8 mouse cellular contexts compared by ENCODE assay signal in the genomic region with DNA sequence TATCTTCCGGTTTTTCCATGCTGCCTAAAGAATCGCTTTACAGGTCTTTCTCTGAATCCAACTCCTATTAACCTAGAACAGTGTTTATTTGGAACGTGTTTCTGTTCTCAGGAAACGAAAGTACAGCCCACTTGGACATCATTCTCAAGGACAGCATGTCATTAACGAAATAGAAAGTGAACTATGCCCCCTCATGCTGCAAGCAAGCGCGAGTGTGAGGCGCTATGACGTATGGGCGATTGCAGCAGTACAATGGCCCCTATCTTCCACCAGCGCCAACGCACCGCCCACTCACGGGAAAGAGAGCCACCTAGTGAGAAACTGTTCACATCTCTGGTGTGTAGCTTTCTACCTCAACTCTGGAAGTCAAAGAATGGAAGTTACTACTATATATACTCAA. TPM values are rescaled to one million over a fixed set of nuclear protein-coding genes. Genes with fewer than 3 reads are reported as not detected.
A peak's percentile ranks its signal among the peaks of the same experiment; 100 is the strongest.
DNase-seq lines count a peak whose midpoint lies in the region; ATAC-seq and TF ChIP-seq lines count a peak whose summit lies in the region.

No protein-coding gene starts in this region.

- peaks cover 28% of the 10 kb centered on the region for H3K79me2 ChIP-seq in MEL (ENCODE audit: control insufficient read depth, insufficient read depth, low read length, poor library complexity)

- H3K9ac ChIP-seq in MEL (ENCODE audit: control insufficient read depth, low read depth, low read length, poor library complexity, severe bottlenecking): peak overlapping the region; percentile 68
- 0 out of 2 replicates have a peak overlapping the region, but pooled peaks have one; percentile 4 for H3K9ac ChIP-seq in forebrain, postnatal 0 days
- H3K9ac ChIP-seq in neural tube, embryonic 15.5 days (replicated peaks): peak overlapping the region; percentile 36

- H3K4me2 ChIP-seq in forebrain, postnatal 0 days (ENCODE audit: low read depth): peak overlapping the region; percentile 65
- H3K4me2 ChIP-seq in neural tube, embryonic 15.5 days: peak overlapping the region; percentile 89

- no peaks in the 10 kb centered on the region for H3K9me3 ChIP-seq in MEL (replicated peaks; ENCODE audit: insufficient read depth, low read length)
- H3K9me3 ChIP-seq in forebrain, postnatal 0 days (ENCODE audit: low read length): no peaks in the 10 kb centered on the region
- no peaks in the 10 kb centered on the region for H3K9me3 ChIP-seq in neural tube, embryonic 15.5 days (replicated peaks)

- TF ChIP-seq RAD21 in MEL (IDR thresholded peaks at IDR 0.05; ENCODE audit: low read depth, low read length): peak; percentile 68

- DNase-seq in MEL (ENCODE audit: low read depth, low spot score): peak; percentile 95
- DNase-seq in cerebellum, adult 2 months: peak; percentile 79 to 85
- DNase-seq in forebrain, postnatal 0 days: peak; percentile 88
- DNase-seq in heart, postnatal 4 days: peak; percentile 85
- DNase-seq in layer of hippocampus, adult 2 months (ENCODE audit: low spot score in 2 of 2): peak; percentile 77 to 82
- DNase-seq in lung, adult 2 months: peak; percentile 72
- peak; percentile 81 for DNase-seq in testis, postnatal 10 days (ENCODE audit: low spot score)

- H3K27ac ChIP-seq in MEL (ENCODE audit: control insufficient read depth, low read depth, low read length): peak overlapping the region; percentile 94
- H3K27ac ChIP-seq in cerebellum, adult 2 months (ENCODE audit: insufficient read depth, low read length): no peak overlapping the region
- H3K27ac ChIP-seq in forebrain, postnatal 0 days (ENCODE audit: low read depth, low read length): peak overlapping the region; percentile 42; the same call in 1 of the 2 replicates
- H3K27ac ChIP-seq in layer of hippocampus, adult 2 months: peak overlapping the region; percentile 98
- H3K27ac ChIP-seq in neural tube, embryonic 15.5 days (replicated peaks): peak overlapping the region; percentile 85

- peaks cover 0 to 4% of the 10 kb centered on the region in 2 experiments; a peak in 1 of 4 replicates for H3K4me1 ChIP-seq in MEL (ENCODE audit: control insufficient read depth in 1 of 2, insufficient read depth in 2 of 2, low read length in 2 of 2)
- H3K4me1 ChIP-seq in cerebellum, adult 2 months (ENCODE audit: control insufficient read depth, insufficient read depth, low read length): no peaks in the 10 kb centered on the region
- H3K4me1 ChIP-seq in forebrain, postnatal 0 days (ENCODE audit: insufficient read depth): no peaks in the 10 kb centered on the region
- H3K4me1 ChIP-seq in lung, adult 2 months (ENCODE audit: control insufficient read depth, insufficient read depth, low read length): peaks cover 6% of the 10 kb centered on the region
- H3K4me1 ChIP-seq in neural tube, embryonic 15.5 days: peaks cover 21% of the 10 kb centered on the region

- peak in 1 of 2 experiments; percentile 86; a peak in 2 of 4 replicates for TF ChIP-seq POLR2A in MEL (IDR thresholded peaks at IDR 0.05; ENCODE audit: control insufficient read depth in 1 of 2, insufficient read depth in 1 of 2, low read depth in 1 of 2, low read length in 2 of 2, poor library complexity in 1 of 2)
- no peak; the same call in 1 of the 2 replicates for TF ChIP-seq POLR2A in cerebellum, adult 2 months (IDR thresholded peaks at IDR 0.05; ENCODE audit: borderline replicate concordance, insufficient read depth, low read length)
- peak; percentile 50; the same call in 1 of the 2 replicates for TF ChIP-seq POLR2A in lung, adult 2 months (IDR thresholded peaks at IDR 0.05; ENCODE audit: borderline replicate concordance, extremely low read depth, low read depth, low read length)

- H3K36me3 ChIP-seq in MEL (ENCODE audit: control insufficient read depth in 1 of 2, insufficient read depth in 2 of 2, low read length in 2 of 2): peaks cover 1 to 22% of the 10 kb centered on the region in 2 experiments; a peak in 3 of 4 replicates
- H3K36me3 ChIP-seq in forebrain, postnatal 0 days (ENCODE audit: insufficient read depth): no peaks in the 10 kb centered on the region
- H3K36me3 ChIP-seq in neural tube, embryonic 15.5 days: no peaks in the 10 kb centered on the region

- TF ChIP-seq CTCF in MEL (IDR thresholded peaks at IDR 0.05 in 2 of 3, conservative IDR thresholded peaks at IDR 0.05 in 1 of 3; ENCODE audit: control insufficient read depth in 1 of 3, insufficient read depth in 1 of 3, low read depth in 2 of 3, low read length in 3 of 3, poor library complexity in 1 of 3, severe bottlenecking in 1 of 3): peak; percentile 12 to 79 (median 60); a peak in 4 of 6 replicates
- peak; percentile 72 for TF ChIP-seq CTCF in cerebellum, adult 2 months (IDR thresholded peaks at IDR 0.05; ENCODE audit: borderline replicate concordance, insufficient read depth, low read depth, low read length)
- TF ChIP-seq CTCF in forebrain, postnatal 0 days (IDR thresholded peaks at IDR 0.05; ENCODE audit: low read depth): peak; percentile 80
- peak; percentile 83 for TF ChIP-seq CTCF in layer of hippocampus, adult 2 months (conservative IDR thresholded peaks at IDR 0.05)
- TF ChIP-seq CTCF in lung, adult 2 months (IDR thresholded peaks at IDR 0.05; ENCODE audit: insufficient read depth, low read length): peak; percentile 72

- peak; percentile 23; the same call in 1 of the 2 replicates for ATAC-seq in forebrain, postnatal 0 days
- peak; percentile 30; the same call in 1 of the 2 replicates for ATAC-seq in neural tube, embryonic 15.5 days (ENCODE audit: low FRiP score)

- 3% methylated on average over 14 of the region's 14 CpGs for WGBS in cerebellum, adult 2 months
- WGBS in forebrain, postnatal 0 days: under 1% methylated on average over 14 of the region's 14 CpGs
- under 1% methylated on average over 14 of the region's 14 CpGs for WGBS in lung, adult 2 months
- under 1% methylated on average over 14 of the region's 14 CpGs for WGBS in neural tube, embryonic 15.5 days

- no peaks in the 10 kb centered on the region; a peak in 1 of 4 replicates for H3K27me3 ChIP-seq in MEL (ENCODE audit: control insufficient read depth in 1 of 2, insufficient read depth in 2 of 2, low read length in 2 of 2)
- no peaks in the 10 kb centered on the region for H3K27me3 ChIP-seq in cerebellum, adult 2 months (ENCODE audit: control insufficient read depth, insufficient read depth, low read length)
- no peaks in the 10 kb centered on the region for H3K27me3 ChIP-seq in forebrain, postnatal 0 days (ENCODE audit: insufficient read depth, low read length)
- no peaks in the 10 kb centered on the region for H3K27me3 ChIP-seq in neural tube, embryonic 15.5 days (replicated peaks)

- peak in 1 of 2 experiments; percentile 41; a peak in 1 of 4 replicates for TF ChIP-seq EP300 in MEL (IDR thresholded peaks at IDR 0.05; ENCODE audit: low read depth in 1 of 2, low read length in 2 of 2)

- H3K4me3 ChIP-seq in MEL (ENCODE audit: control insufficient read depth in 1 of 2, insufficient read depth in 1 of 2, low read depth in 2 of 2, low read length in 2 of 2): peak overlapping the region; percentile 50 to 70
- peak overlapping the region; percentile 59 for H3K4me3 ChIP-seq in cerebellum, adult 2 months (replicated peaks; ENCODE audit: insufficient read depth, low read depth, low read length)
- peak overlapping the region; percentile 85 for H3K4me3 ChIP-seq in forebrain, postnatal 0 days (ENCODE audit: low read depth, low read length)
- H3K4me3 ChIP-seq in layer of hippocampus, adult 2 months: peak overlapping the region; percentile 74
- H3K4me3 ChIP-seq in lung, adult 2 months (replicated peaks; ENCODE audit: extremely low read depth, low read depth, low read length): peak overlapping the region; percentile 71
- H3K4me3 ChIP-seq in neural tube, embryonic 15.5 days (replicated peaks): peak overlapping the region; percentile 43

TF ChIP-seq in MEL, 35 proteins besides CTCF, POLR2A, EP300 and RAD21 (continues in another document):
- TF ChIP-seq UBTF (IDR thresholded peaks at IDR 0.05; ENCODE audit: borderline replicate concordance, insufficient read depth, low read depth, low read length): no peak
- peak; percentile 23; the same call in 1 of the 2 replicates for TF ChIP-seq NRF1 (IDR thresholded peaks at IDR 0.05; ENCODE audit: insufficient read depth, low read depth, low read length, poor library complexity, severe bottlenecking)
- peak; percentile 42; the same call in 1 of the 2 replicates for TF ChIP-seq ZC3H11A (IDR thresholded peaks at IDR 0.05; ENCODE audit: low read depth, low read length)
- peak; percentile 82; the same call in 1 of the 2 replicates for TF ChIP-seq MAZ (IDR thresholded peaks at IDR 0.05; ENCODE audit: low read depth, low read length)
- TF ChIP-seq RCOR1 (IDR thresholded peaks at IDR 0.05; ENCODE audit: low read depth, low read length): no peak
- no peak for TF ChIP-seq MAFK (IDR thresholded peaks at IDR 0.05; ENCODE audit: borderline replicate concordance, low read depth, low read length)
- TF ChIP-seq MAX (IDR thresholded peaks at IDR 0.05; ENCODE audit: low read length): peak; percentile 93
- peak; percentile 75 for TF ChIP-seq SMC3 (IDR thresholded peaks at IDR 0.05; ENCODE audit: low read depth, low read length)
- TF ChIP-seq POLR2AphosphoS5 (IDR thresholded peaks at IDR 0.05; ENCODE audit: borderline replicate concordance, low read depth, low read length): no peak
- TF ChIP-seq JUND (IDR thresholded peaks at IDR 0.05; ENCODE audit: low read depth, low read length): no peak

RNA-seq across cellular contexts. Expression of a gene that starts 2.0 kb away (rescaled TPM):
- 32.1 and 32.8 TPM in 2 replicates for total RNA-seq in MEL (2012; rRNA removed)
- 10 to 100 TPM; 52.4 to 53.9 TPM for polyA plus RNA-seq in MEL (2012; ENCODE audit: insufficient read depth in 1 of 2, insufficient read length in 2 of 2, low read depth in 1 of 2, low replicate concordance in 2 of 2, missing spikeins in 1 of 2)
- polyA plus RNA-seq in cerebellum, adult 2 months (2012; rRNA removed): 47.3 and 51.8 TPM in 2 replicates
- total RNA-seq in forebrain, postnatal 0 days (2014; rRNA removed): 46.9 and 67.7 TPM in 2 replicates
- polyA plus RNA-seq in forebrain, postnatal 0 days (2015; fragmentation: Nextera tagmentation; extraction: Ambion mirVana): 19.0 and 26.1 TPM in 2 replicates
- total RNA-seq in heart, postnatal 4 days (2021): 10 to 100 TPM; 49.7 to 54.8 TPM
- total RNA-seq in layer of hippocampus, adult 2 months (2021): 10 to 100 TPM; 95.5 to 97.8 TPM
- 25.8 and 31.6 TPM in 2 replicates for polyA plus RNA-seq in lung, adult 2 months (2012; rRNA removed)
- 29.4 and 32.6 TPM in 2 replicates for polyA plus RNA-seq in neural tube, embryonic 15.5 days (2015; fragmentation: Nextera tagmentation; extraction: Ambion mirVana)

RNA-seq across cellular contexts. Expression of a gene that starts 50.3 kb away (rescaled TPM):
- 2.8 and 3.0 TPM in 2 replicates for total RNA-seq in MEL (2012; rRNA removed)
- 1 to 10 TPM in 1 of 2 experiments, not detected in 1; 1.3 TPM for polyA plus RNA-seq in MEL (2012; ENCODE audit: insufficient read depth in 1 of 2, insufficient read length in 2 of 2, low read depth in 1 of 2, low replicate concordance in 2 of 2, missing spikeins in 1 of 2)
- 120 and 131 TPM in 2 replicates for polyA plus RNA-seq in cerebellum, adult 2 months (2012; rRNA removed)
- 129 and 142 TPM in 2 replicates for total RNA-seq in forebrain, postnatal 0 days (2014; rRNA removed)
- polyA plus RNA-seq in forebrain, postnatal 0 days (2015; fragmentation: Nextera tagmentation; extraction: Ambion mirVana): 62.0 and 81.8 TPM in 2 replicates
- total RNA-seq in heart, postnatal 4 days (2021): 1 to 10 TPM; 1.2 to 1.5 TPM
- total RNA-seq in layer of hippocampus, adult 2 months (2021): 100 to 1,000 TPM; 133 to 141 TPM
- 6.0 and 7.6 TPM in 2 replicates for polyA plus RNA-seq in lung, adult 2 months (2012; rRNA removed)
- 64.3 and 75.1 TPM in 2 replicates for polyA plus RNA-seq in neural tube, embryonic 15.5 days (2015; fragmentation: Nextera tagmentation; extraction: Ambion mirVana)

Comparison
In these comparisons a context has a peak if more than half of its experiments do, and no peak if none do; other contexts are left out.
1. H3K9ac ChIP-seq: peak in every context shown above with its lines; median percentile 68 in MEL; 36 in neural tube, embryonic 15.5 days; 4 in forebrain, postnatal 0 days.